Mouse (Mus musculus) midbrain, postnatal 0 days (tissue): ENCODE measurements around the gene Bmper. TPM values are rescaled to one million over a fixed set of nuclear protein-coding genes. Genes with fewer than 3 reads are reported as not detected.
A peak's percentile ranks its signal among the peaks of the same experiment; 100 is the strongest.

ENCODE experiments used
- ATAC-seq: fragments of 200-750 bp; cut with Nextera tagmentation; 2 replicates; pipeline ENCODE4 v1.8.0; 2017; ENCODE audit warnings: moderate number of reproducible peaks, mild to moderate bottlenecking, moderate TSS enrichment, moderate library complexity; ENCODE audit not compliant: low FRiP score
- DNase-seq: peaks from one replicate; pipeline ENCODE4 v3.0.0-alpha.2; 2015; ENCODE audit warnings: low spot score
- H3K27ac ChIP-seq: fragments of 300-500 bp; sonication (generic); 2 replicates; pipeline ENCODE4 v1.5.1; 2014; ENCODE audit warnings: low read depth, mild to moderate bottlenecking, low read length, mixed read lengths
- H3K27me3 ChIP-seq: fragments of 300-500 bp; sonication (generic); 2 replicates; pipeline ENCODE4 v1.6.1; 2014; ENCODE audit warnings: low read length, control low read depth, mixed read lengths; ENCODE audit not compliant: insufficient read depth
- H3K36me3 ChIP-seq: fragments of 300-500 bp; sonication (generic); 2 replicates; pipeline ENCODE4 v1.6.1; 2014; ENCODE audit warnings: low read length, control low read depth, mixed read lengths; ENCODE audit not compliant: insufficient read depth
- H3K4me1 ChIP-seq: fragments of 300-500 bp; sonication (generic); 2 replicates; pipeline ENCODE4 v1.6.1; 2014; ENCODE audit warnings: mild to moderate bottlenecking, control low read depth, antibody characterized with exemption, low read length, mixed read lengths; ENCODE audit not compliant: insufficient read depth
- H3K4me2 ChIP-seq: fragments of 300-500 bp; sonication (generic); 2 replicates; pipeline ENCODE4 v1.6.1; 2014; ENCODE audit warnings: low read depth, mild to moderate bottlenecking, low read length, mixed read lengths; ENCODE audit not compliant: poor library complexity, severe bottlenecking
- H3K4me3 ChIP-seq: fragments of 300-500 bp; sonication (generic); 2 replicates; pipeline ENCODE4 v1.5.1; 2014; ENCODE audit warnings: low read depth, mild to moderate bottlenecking, low read length, moderate library complexity
- H3K9ac ChIP-seq: fragments of 300-500 bp; sonication (generic); replicated peaks from 2 replicates; pipeline ENCODE4 v1.6.1; 2014; ENCODE audit warnings: mild to moderate bottlenecking, low read length, moderate library complexity, mixed read lengths; ENCODE audit not compliant: poor library complexity, severe bottlenecking
- H3K9me3 ChIP-seq: fragments of 300-500 bp; sonication (generic); 2 replicates; pipeline ENCODE4 v1.6.1; 2016; ENCODE audit warnings: low read length, control low read depth
- CTCF ChIP-seq: IDR thresholded peaks from 2 replicates; pipeline ENCODE4 v1.5.1; 2016; ENCODE audit warnings: antibody characterized with exemption, mild to moderate bottlenecking
- whole genome bisulfite sequencing: fragments of 180-500 bp; shearing (Covaris S2); extraction: QIAGEN DNeasy Blood & Tissue Kit; methylation state at CpG from one replicate; pipeline ENCODE4 v1.1.7; 2014; 5-methylcytosine and 5-hydroxymethylcytosine counted together
- polyA plus RNA-seq: library from polyadenylated mRNA; unstranded; fragments of >200 nt; fragmentation: Nextera tagmentation; extraction: Ambion mirVana; gene quantifications from 2 replicates; pipeline ENCODE4 v1.2.1, GENCODE M21; 2015
- total RNA-seq: library from RNA; depleted of rRNA; stranded (reverse); fragments of >200 nt; gene quantifications from 2 replicates; pipeline ENCODE4 v1.2.3, GENCODE M21; 2014

The Bmper gene
- total and polyA plus RNA-seq, 2 experiments from 2014 or later, result 6.3 to 9.2 TPM

- Histone ChIP-seq H3K9me3 (no peaks in the 10 kb centered on the region), H3K9ac (no peak overlapping the region), H3K27ac (no peak overlapping the region), H3K27me3 (no peaks in the 10 kb centered on the region), H3K4me1 (no peaks in the 10 kb centered on the region), H3K4me2 (no peak overlapping the region), H3K4me3 (no peak overlapping the region), H3K36me3 (no peaks in the 10 kb centered on the region)
- DNase-seq, result peak; percentile 53
- 86% methylated on average over 6 of the region's 6 CpGs for WGBS
- ATAC-seq, result no peak
- peak; percentile 62 for TF ChIP-seq CTCF
These were observed 171.9 kb downstream of the Bmper start for GRCm38 (mm10) chr9:23394652-23395317.

DNA sequence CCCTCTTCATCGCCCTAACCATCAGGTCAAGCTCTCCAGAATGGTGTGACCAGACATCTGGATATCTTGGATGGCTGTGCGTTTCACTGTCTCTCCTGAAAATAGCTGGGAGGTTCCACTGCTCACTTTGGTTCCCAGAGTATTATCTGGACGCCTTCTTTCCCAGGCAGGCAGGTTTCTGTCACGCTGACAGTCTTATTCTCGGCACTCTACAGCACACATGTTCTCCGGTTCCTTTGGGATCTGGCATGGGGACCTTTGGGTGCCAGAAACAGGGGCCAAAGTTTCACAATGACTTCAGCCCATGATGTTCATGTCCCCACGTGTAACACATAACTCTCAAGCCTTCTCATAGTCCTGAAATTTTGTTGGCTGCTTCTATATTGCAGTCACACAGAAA, 173.3 kb downstream of the Bmper start:
- WGBS, result 85% methylated on average over 7 of the region's 7 CpGs
- H3K4me2 ChIP-seq, result no peak overlapping the region
- H3K36me3 ChIP-seq, result no peaks in the 10 kb centered on the region
- H3K27ac ChIP-seq, result no peak overlapping the region
- no peaks in the 10 kb centered on the region for H3K9me3 ChIP-seq
- no peak overlapping the region for H3K9ac ChIP-seq
- no peak overlapping the region for H3K4me3 ChIP-seq
- ATAC-seq (no peak), DNase-seq (no peak)
- no peaks in the 10 kb centered on the region for H3K27me3 ChIP-seq
- H3K4me1 ChIP-seq, result no peaks in the 10 kb centered on the region
- no peak for TF ChIP-seq CTCF

- Histone ChIP-seq H3K27me3 (no peaks in the 10 kb centered on the region), H3K9ac (no peak overlapping the region), H3K27ac (no peak overlapping the region), H3K36me3 (no peaks in the 10 kb centered on the region), H3K4me1 (no peaks in the 10 kb centered on the region), H3K9me3 (no peaks in the 10 kb centered on the region), H3K4me2 (no peak overlapping the region), H3K4me3 (no peak overlapping the region)
- no peak for TF ChIP-seq CTCF
- ATAC-seq, result no peak
- no peak for DNase-seq
- 94% methylated on average over 3 of the region's 3 CpGs for WGBS
These were observed 175.0 kb downstream of the Bmper start for GRCm38 (mm10) chr9:23397876-23398275.

DNA sequence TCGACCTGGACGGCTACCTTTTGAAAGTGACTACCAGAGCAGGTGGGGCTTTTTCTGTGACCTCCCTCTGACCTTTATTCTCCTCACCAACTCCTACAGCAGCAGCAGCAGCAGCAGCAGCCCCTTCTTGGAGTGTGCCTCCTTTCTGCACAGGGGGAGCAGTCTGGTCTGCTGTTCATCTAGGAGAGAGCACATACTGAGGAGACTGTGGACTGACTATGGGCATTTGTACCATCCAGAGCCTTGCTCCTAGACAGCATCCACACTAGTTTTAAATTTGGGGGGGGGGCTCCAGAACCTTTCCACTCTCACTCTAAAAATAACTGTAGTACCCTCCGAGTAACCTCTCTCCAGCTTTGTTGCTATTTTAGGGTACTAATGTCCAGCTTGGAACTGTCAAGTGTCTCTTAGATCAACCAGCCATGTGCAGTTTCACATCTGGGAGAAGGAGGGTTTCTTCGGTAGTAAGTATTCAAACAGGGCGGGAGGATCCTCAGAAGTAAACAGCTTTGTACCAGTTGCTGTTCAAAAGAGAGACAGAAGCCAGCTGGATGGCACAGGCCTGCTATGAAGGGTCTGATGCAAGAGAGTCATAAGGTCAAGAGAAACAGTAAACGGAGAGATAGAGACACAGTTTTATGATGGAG, 176.9 kb downstream of the Bmper start:
- Histone ChIP-seq H3K4me3 (no peak overlapping the region), H3K4me1 (no peaks in the 10 kb centered on the region), H3K9ac (no peak overlapping the region), H3K4me2 (no peak overlapping the region), H3K27me3 (no peaks in the 10 kb centered on the region), H3K27ac (no peak overlapping the region), H3K36me3 (no peaks in the 10 kb centered on the region), H3K9me3 (no peaks in the 10 kb centered on the region)
- TF ChIP-seq CTCF, result no peak
- 79% methylated on average over 6 of the region's 6 CpGs for WGBS
- ATAC-seq (no peak), DNase-seq (no peak)

DNA sequence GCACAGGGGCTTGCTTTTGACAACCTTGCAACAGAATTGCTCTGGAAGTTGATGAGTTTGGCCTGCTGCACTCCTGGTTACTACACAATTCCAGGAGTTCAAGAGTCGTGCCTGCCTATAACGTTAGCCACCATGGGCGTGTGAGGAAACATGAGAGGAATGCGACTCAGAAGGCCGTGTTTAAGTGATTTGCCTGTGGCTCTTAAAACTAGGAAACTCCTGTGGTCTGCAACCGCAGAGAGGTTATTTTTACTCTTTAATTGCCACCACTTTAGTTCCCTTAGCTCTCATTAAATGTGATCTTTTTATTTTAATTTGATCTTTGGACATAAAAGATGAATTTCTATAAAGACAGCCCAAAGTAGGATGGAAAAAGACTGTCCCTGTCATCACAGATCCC, 184.5 kb downstream of the Bmper start:
- H3K4me2 ChIP-seq, result no peak overlapping the region
- no peak overlapping the region for H3K9ac ChIP-seq
- WGBS, result 89% methylated on average over 6 of the region's 6 CpGs
- H3K36me3 ChIP-seq, result no peaks in the 10 kb centered on the region
- no peak for DNase-seq
- no peak for TF ChIP-seq CTCF
- H3K4me1 ChIP-seq, result no peaks in the 10 kb centered on the region
- H3K4me3 ChIP-seq, result no peak overlapping the region
- H3K9me3 ChIP-seq, result no peaks in the 10 kb centered on the region
- ATAC-seq, result no peak
- no peaks in the 10 kb centered on the region for H3K27me3 ChIP-seq
- no peak overlapping the region for H3K27ac ChIP-seq

- no peaks in the 10 kb centered on the region for H3K27me3 ChIP-seq
- ATAC-seq (no peak), DNase-seq (peak; percentile 40)
- H3K9me3 ChIP-seq, result no peaks in the 10 kb centered on the region
- no peaks in the 10 kb centered on the region for H3K36me3 ChIP-seq
- no peak for TF ChIP-seq CTCF
- H3K27ac ChIP-seq, result no peak overlapping the region
- H3K4me2 ChIP-seq, result no peak overlapping the region
- no peak overlapping the region for H3K4me3 ChIP-seq
- H3K4me1 ChIP-seq, result no peaks in the 10 kb centered on the region
- 44% methylated on average over 3 of the region's 3 CpGs for WGBS
- H3K9ac ChIP-seq, result no peak overlapping the region
These were observed 185.3 kb downstream of the Bmper start for GRCm38 (mm10) chr9:23407935-23408781.
